Mouse (Mus musculus): ENCODE data around the gene Hp.

GRCm38 (mm10) chr8:109535140-109535990 is 43.6 kb downstream of the Hp start:
- TF ChIP-seq GATA1 (IDR thresholded peaks at IDR 0.05; ENCODE audit: borderline replicate concordance, low read length) (no peak), FLI1 (IDR thresholded peaks at IDR 0.05; ENCODE audit: low read length) (no peak)

All from megakaryocyte, embryonic 14.5 days (primary cell).